In genomic region chr13:73626410-73626744, GRCm38 (mm10) we compare ENCODE assay signal across 8 mouse cellular contexts. TPM values are rescaled to one million over a fixed set of nuclear protein-coding genes. Genes with fewer than 3 reads are reported as not detected.
DNase-seq lines count a peak whose midpoint lies in the region; ATAC-seq and TF ChIP-seq lines count a peak whose summit lies in the region.

No protein-coding gene starts in this region.

- peak; percentile 33; the same call in 1 of the 2 replicates for ATAC-seq in liver, embryonic 12.5 days
- ATAC-seq in stomach, postnatal 0 days (ENCODE audit: low FRiP score, low TSS enrichment), result no peak; the same call in 1 of the 2 replicates

- TF ChIP-seq POLR2A in cerebellum, adult 2 months (IDR thresholded peaks at IDR 0.05; ENCODE audit: borderline replicate concordance, insufficient read depth, low read length), result no peak
- no peak for TF ChIP-seq POLR2A in spleen, adult 2 months (IDR thresholded peaks at IDR 0.05; ENCODE audit: low read depth, low read length)

- H3K27me3 ChIP-seq in cerebellum, adult 2 months (ENCODE audit: control insufficient read depth, insufficient read depth, low read length), result no peaks in the 10 kb centered on the region
- H3K27me3 ChIP-seq in spleen, adult 2 months (ENCODE audit: control insufficient read depth, insufficient read depth, low read length), result no peaks in the 10 kb centered on the region
- H3K27me3 ChIP-seq in liver, embryonic 12.5 days (replicated peaks), result peaks cover 15% of the 10 kb centered on the region
- no peaks in the 10 kb centered on the region for H3K27me3 ChIP-seq in stomach, postnatal 0 days (ENCODE audit: control insufficient read depth, insufficient read depth, low read length)

- peaks cover 2% of the 10 kb centered on the region; the same call in 1 of the 2 replicates for H3K36me3 ChIP-seq in spleen, adult 2 months (ENCODE audit: control insufficient read depth, insufficient read depth, low read length)
- H3K36me3 ChIP-seq in liver, embryonic 12.5 days, result peaks cover 7% of the 10 kb centered on the region
- H3K36me3 ChIP-seq in stomach, postnatal 0 days (ENCODE audit: control insufficient read depth, insufficient read depth, low read length), result peaks cover 3% of the 10 kb centered on the region; the same call in 1 of the 2 replicates

- H3K9me3 ChIP-seq in liver, embryonic 12.5 days (replicated peaks), result no peaks in the 10 kb centered on the region
- H3K9me3 ChIP-seq in stomach, postnatal 0 days (ENCODE audit: control insufficient read depth, low read length), result no peaks in the 10 kb centered on the region

- 46% methylated on average over 6 of the region's 6 CpGs for WGBS in cerebellum, adult 2 months
- 51% methylated on average over 6 of the region's 6 CpGs for WGBS in spleen, adult 2 months
- WGBS in liver, embryonic 12.5 days (ENCODE audit: insufficient replicate concordance), result 49% methylated on average over 6 of the region's 6 CpGs
- 40% methylated on average over 6 of the region's 6 CpGs for WGBS in stomach, postnatal 0 days

- 0 out of 2 replicates have a peak, but pooled peaks cover 5% of the 10 kb centered on the region for H3K4me1 ChIP-seq in cerebellum, adult 2 months (ENCODE audit: control insufficient read depth, insufficient read depth, low read length)
- peaks cover 11% of the 10 kb centered on the region; the same call in 1 of the 2 replicates for H3K4me1 ChIP-seq in spleen, adult 2 months (ENCODE audit: control insufficient read depth, insufficient read depth, insufficient read length)
- peaks cover 28% of the 10 kb centered on the region for H3K4me1 ChIP-seq in liver, embryonic 12.5 days
- no peaks in the 10 kb centered on the region for H3K4me1 ChIP-seq in stomach, postnatal 0 days (replicated peaks; ENCODE audit: control insufficient read depth, insufficient read depth)

- DNase-seq in cerebellum, adult 2 months, result no peak
- DNase-seq in cerebellum, postnatal 4 days (ENCODE audit: low spot score in 2 of 2), result no peak
- DNase-seq in spleen, adult 2 months (ENCODE audit: low read depth in 1 of 2, low spot score in 2 of 2), result peak in 1 of 2 experiments; percentile 55
- no peak for DNase-seq in spleen, postnatal 10 days (ENCODE audit: low spot score in 2 of 2)
- no peak for DNase-seq in stomach, postnatal 0 days (ENCODE audit: low spot score)
- DNase-seq in spleen, adult 18-20 months, result no peak
- no peak for DNase-seq in ovary, postnatal 10 days (ENCODE audit: low spot score)

- no peak overlapping the region for H3K9ac ChIP-seq in liver, embryonic 12.5 days
- no peak overlapping the region for H3K9ac ChIP-seq in stomach, postnatal 0 days (ENCODE audit: low read length)

- no peak overlapping the region for H3K27ac ChIP-seq in cerebellum, adult 2 months (ENCODE audit: insufficient read depth, low read length)
- H3K27ac ChIP-seq in spleen, adult 2 months (ENCODE audit: insufficient read depth, low read length), result no peak overlapping the region
- no peak overlapping the region for H3K27ac ChIP-seq in liver, embryonic 12.5 days
- H3K27ac ChIP-seq in stomach, postnatal 0 days (replicated peaks), result no peak overlapping the region

- H3K4me3 ChIP-seq in cerebellum, adult 2 months (replicated peaks; ENCODE audit: insufficient read depth, low read depth, low read length), result peak overlapping the region; percentile 46
- peak overlapping the region; percentile 69; the same call in 1 of the 2 replicates for H3K4me3 ChIP-seq in spleen, adult 2 months (ENCODE audit: extremely low read depth, insufficient read depth, insufficient read length)
- H3K4me3 ChIP-seq in liver, embryonic 12.5 days, result peak overlapping the region; percentile 55
- H3K4me3 ChIP-seq in stomach, postnatal 0 days (ENCODE audit: low read depth, low read length), result peak overlapping the region; percentile 53

- TF ChIP-seq CTCF in cerebellum, adult 2 months (IDR thresholded peaks at IDR 0.05; ENCODE audit: borderline replicate concordance, insufficient read depth, low read depth, low read length), result no peak
- TF ChIP-seq CTCF in spleen, adult 2 months (IDR thresholded peaks at IDR 0.05; ENCODE audit: extremely low read depth, insufficient read depth, insufficient read length, insufficient replicate concordance), result no peak
- no peak for TF ChIP-seq CTCF in stomach, postnatal 0 days (IDR thresholded peaks at IDR 0.05; ENCODE audit: low read depth)

- H3K4me2 ChIP-seq in liver, embryonic 12.5 days, result peak overlapping the region; percentile 74
- H3K4me2 ChIP-seq in stomach, postnatal 0 days (replicated peaks; ENCODE audit: low read depth), result peak overlapping the region; percentile 90

- no peak for TF ChIP-seq EP300 in stomach, postnatal 0 days (optimal IDR thresholded peaks at IDR 0.05)

RNA-seq across cellular contexts. Expression of gene Tert, which starts 0.3 kb away (rescaled TPM):
- 1.4 TPM in 2 replicates for polyA plus RNA-seq in cerebellum, adult 2 months (2012; rRNA removed)
- polyA plus RNA-seq in spleen, adult 2 months (2012; rRNA removed), result 3.4 and 3.9 TPM in 2 replicates
- polyA plus RNA-seq in liver, embryonic 12.5 days (2016; fragmentation: Nextera tagmentation; extraction: Ambion mirVana), result 1.3 and 1.4 TPM in 2 replicates
- polyA plus RNA-seq in stomach, postnatal 0 days (2015; fragmentation: Nextera tagmentation; extraction: Ambion mirVana), result 0.33 and 0.52 TPM in 2 replicates

RNA-seq across cellular contexts. Expression of gene Clptm1l, which starts 22.6 kb away (rescaled TPM):
- 100 and 108 TPM in 2 replicates for polyA plus RNA-seq in cerebellum, adult 2 months (2012; rRNA removed)
- 107 and 112 TPM in 2 replicates for polyA plus RNA-seq in spleen, adult 2 months (2012; rRNA removed)
- polyA plus RNA-seq in liver, embryonic 12.5 days (2016; fragmentation: Nextera tagmentation; extraction: Ambion mirVana), result 116 and 124 TPM in 2 replicates
- polyA plus RNA-seq in stomach, postnatal 0 days (2015; fragmentation: Nextera tagmentation; extraction: Ambion mirVana), result 99.6 and 108 TPM in 2 replicates

RNA-seq across cellular contexts. Expression of gene Slc6a18, which starts 51.4 kb away (rescaled TPM):
- polyA plus RNA-seq in cerebellum, adult 2 months (2012; rRNA removed), result not detected in 2 replicates
- 0.42 TPM in 1 of 2 replicates, not detected in the other for polyA plus RNA-seq in spleen, adult 2 months (2012; rRNA removed)
- polyA plus RNA-seq in liver, embryonic 12.5 days (2016; fragmentation: Nextera tagmentation; extraction: Ambion mirVana), result not detected in 2 replicates
- polyA plus RNA-seq in stomach, postnatal 0 days (2015; fragmentation: Nextera tagmentation; extraction: Ambion mirVana), result not detected in 2 replicates
